Mouse (Mus musculus) ES-E14 (cell line): ENCODE measurements around the gene Gm49601. TPM values are rescaled to one million over a fixed set of nuclear protein-coding genes. Genes with fewer than 3 reads are reported as not detected.

Experiments
- DNase-seq: peaks from one replicate; pipeline ENCODE4 v3.0.0-alpha.2; 2013; ENCODE audit warnings: low read depth, low spot score
- H3K27ac ChIP-seq: 2 replicates; pipeline ENCODE4 v1.5.1; 2012; ENCODE audit warnings: low read depth, mild to moderate bottlenecking, low read length, moderate library complexity, mixed read lengths; ENCODE audit not compliant: poor library complexity, insufficient read depth, severe bottlenecking
- H3K36me3 ChIP-seq: 2 replicates; pipeline ENCODE4 v1.6.1; 2012; ENCODE audit warnings: mild to moderate bottlenecking, low read length, moderate library complexity, mixed read lengths; ENCODE audit not compliant: control insufficient read depth, poor library complexity, insufficient read depth, severe bottlenecking
- H3K4me1 ChIP-seq, 2 experiments: fragments of 150-350 bp in 1 of 2; sonication (generic) in 1 of 2; 2 replicates each; pipeline ENCODE4 v1.6.1; 2012; ENCODE audit warnings: low read length in 2 of 2, mild to moderate bottlenecking in 1 of 2, mixed read lengths in 1 of 2; ENCODE audit not compliant: control insufficient read depth in 2 of 2, insufficient read depth in 2 of 2, poor library complexity in 1 of 2
- H3K4me3 ChIP-seq, 2 experiments: fragments of 150-350 bp in 1 of 2; sonication (generic) in 1 of 2; 2 replicates each; pipeline ENCODE4 v1.5.1; 2012; ENCODE audit warnings: low read length in 2 of 2, low read depth in 1 of 2, mild to moderate bottlenecking in 1 of 2, mixed read lengths in 1 of 2; ENCODE audit not compliant: insufficient read depth in 1 of 2, poor library complexity in 1 of 2, severe bottlenecking in 1 of 2
- H3K9ac ChIP-seq: 2 replicates; pipeline ENCODE4 v1.6.1; 2012; ENCODE audit warnings: low read depth, mild to moderate bottlenecking, low read length, mixed read lengths; ENCODE audit not compliant: poor library complexity, insufficient read depth, severe bottlenecking
- H3K9me3 ChIP-seq: fragments of 150-350 bp; sonication (generic); 2 replicates; pipeline ENCODE4 v1.6.1; 2012; ENCODE audit warnings: low read depth, mild to moderate bottlenecking, low read length; ENCODE audit not compliant: control insufficient read depth, insufficient read depth
- CHD2 ChIP-seq: IDR thresholded peaks from 2 replicates; pipeline ENCODE4 v1.6.1; 2014; ENCODE audit warnings: mild to moderate bottlenecking, low read depth, low read length, inconsistent platforms
- HCFC1 ChIP-seq: IDR thresholded peaks from 2 replicates; pipeline ENCODE4 v1.6.1; 2012; ENCODE audit warnings: low read length, inconsistent platforms, borderline replicate concordance; ENCODE audit not compliant: insufficient read depth
- MAFK ChIP-seq: IDR thresholded peaks from 2 replicates; pipeline ENCODE4 v1.6.1; 2014; ENCODE audit warnings: mild to moderate bottlenecking, low read depth, low read length, inconsistent platforms; ENCODE audit not compliant: insufficient read depth
- ZC3H11A ChIP-seq: IDR thresholded peaks from 2 replicates; pipeline ENCODE4 v1.6.1; 2012; ENCODE audit warnings: low read depth, mild to moderate bottlenecking, inconsistent platforms, low read length, borderline replicate concordance
- ZNF384 ChIP-seq: IDR thresholded peaks from 2 replicates; pipeline ENCODE4 v1.6.1; 2012; ENCODE audit warnings: low read depth, low read length, inconsistent platforms
- in situ Hi-C, 2 experiments: fragments of 600-800 bp; cut with MboI; formaldehyde crosslinking; loops; one replicate each; pipeline ENCODE4 v1.15.1; 2025; ENCODE audit warnings: low sequenced_read_pairs in 2 of 2, inconsistent platforms in 1 of 2; ENCODE audit not compliant: unreplicated experiment in 2 of 2
- total RNA-seq: library from RNA; depleted of rRNA; stranded (reverse); fragments of 300-350 nt; gene quantifications from 2 replicates; pipeline ENCODE4 v1.2.3, GENCODE M21; 2012

Gene Gm49601
- total RNA-seq, 1 experiment: 1.7 TPM

- Histone ChIP-seq H3K9me3 (no peaks in the 10 kb centered on the region), H3K4me1 (peaks cover 0 to 5% of the 10 kb centered on the region in 2 experiments; a peak in 1 of 4 replicates), H3K4me3 (peak overlapping the region; percentile 9 to 21; a peak in 3 of 4 replicates), H3K9ac (no peak overlapping the region), H3K36me3 (no peaks in the 10 kb centered on the region), H3K27ac (no peak overlapping the region)
- DNase-seq: no peak
- TF ChIP-seq HCFC1 (no peak), MAFK (no peak)
- in situ Hi-C loops: no loop called here
Measured at GRCm38 (mm10) chr16:18591047-18592018, 34.9 kb downstream of the Gm49601 start.

DNA sequence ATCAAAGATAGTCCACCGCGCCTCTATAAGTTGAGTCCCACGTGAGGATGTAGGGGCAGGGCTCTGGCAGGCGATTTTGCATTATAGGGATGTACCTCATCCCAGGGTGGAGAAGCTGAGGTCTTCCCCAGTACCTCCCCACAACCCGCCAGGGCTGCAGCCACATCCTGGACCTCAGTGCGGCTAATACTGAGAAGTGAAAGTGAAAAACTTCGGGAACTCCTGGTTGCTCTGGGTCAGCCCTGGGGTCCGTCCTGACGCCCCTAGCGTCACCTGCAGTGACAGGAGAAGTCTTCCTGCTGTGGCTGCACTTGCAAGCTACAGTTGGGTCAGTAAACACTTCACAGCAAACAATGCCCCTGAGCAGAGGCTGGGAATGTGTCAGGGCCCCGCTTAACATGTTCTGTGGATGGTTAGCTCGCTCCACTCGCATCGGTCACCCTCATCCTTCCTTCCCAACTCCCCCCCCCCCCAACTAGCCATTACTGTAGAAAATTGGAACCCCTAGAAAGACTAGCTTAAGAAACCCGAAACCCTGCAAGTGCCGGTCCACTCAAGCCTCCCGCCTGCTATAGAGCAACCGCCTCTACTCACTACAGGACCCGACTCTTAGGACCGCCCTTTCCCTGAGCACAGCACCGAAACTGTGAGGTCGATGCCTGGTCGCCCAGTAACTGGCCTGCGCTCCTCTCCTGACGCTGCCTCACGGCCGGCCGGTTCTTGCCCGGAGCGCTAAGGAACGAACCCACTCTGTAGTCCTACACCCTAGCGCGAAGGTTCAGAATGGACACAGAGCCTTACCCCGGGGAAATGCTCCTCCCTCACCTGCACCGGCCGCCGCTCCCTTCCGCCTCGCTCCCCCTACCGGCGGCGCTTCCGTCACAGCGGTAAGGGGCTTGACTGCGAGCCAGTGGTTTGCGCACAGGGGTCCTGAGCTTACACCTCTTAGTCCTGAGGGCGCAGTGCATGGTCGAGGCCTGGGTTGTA lies 36.1 kb downstream of the Gm49601 start, which contains the start of gene Tbx1:
TSS of gene Tbx1 (minus strand) at position 868 of the 987 bp plus-strand sequence.
- in situ Hi-C loops: loop anchor here in 1 of 2 experiments (10.0 kb wide), 1 partner anchor 785 kb away; no protein-coding TSS in a partner anchor
- Histone ChIP-seq H3K4me3 (peak within 1 kb of the TSS; percentile 9 to 33; a peak in 3 of 4 replicates), H3K9ac (no peak within 1 kb of the TSS), H3K4me1 (peaks cover 0 to 5% of the 10 kb centered on the region in 2 experiments; a peak in 1 of 4 replicates), H3K27ac (no peak within 1 kb of the TSS), H3K9me3 (no peaks in the 10 kb centered on the region), H3K36me3 (no peaks in the 10 kb centered on the region)
- TF ChIP-seq CHD2 (no peak), ZC3H11A (no peak), HCFC1 (no peak), ZNF384 (no peak), MAFK (no peak)
- no peak for DNase-seq

- Histone ChIP-seq H3K27ac (no peak overlapping the region), H3K36me3 (no peaks in the 10 kb centered on the region), H3K4me1 (peaks cover 0 to 5% of the 10 kb centered on the region in 2 experiments; a peak in 1 of 4 replicates), H3K9me3 (no peaks in the 10 kb centered on the region), H3K9ac (no peak overlapping the region), H3K4me3 (peak overlapping the region in 1 of 2 experiments; percentile 4; a peak in 1 of 4 replicates)
- no peak for TF ChIP-seq MAFK
- in situ Hi-C loops: loop anchor here in 1 of 2 experiments (10.0 kb wide), 1 partner anchor 784 kb away; no protein-coding TSS in a partner anchor
- no peak for DNase-seq
Measured at GRCm38 (mm10) chr16:18589080-18589621, 37.1 kb downstream of the Gm49601 start.

- no peak for DNase-seq
- peak overlapping the region; percentile 4 to 11; a peak in 1 of 4 replicates for H3K4me3 ChIP-seq
- no peaks in the 10 kb centered on the region for H3K36me3 ChIP-seq
- H3K9ac ChIP-seq: no peak overlapping the region
- H3K27ac ChIP-seq: no peak overlapping the region
- in situ Hi-C loops: loop anchor here in 1 of 2 experiments (10.0 kb wide), 1 partner anchor 784 kb away; no protein-coding TSS in a partner anchor
- peaks cover 0 to 5% of the 10 kb centered on the region in 2 experiments; a peak in 1 of 4 replicates for H3K4me1 ChIP-seq
- no peaks in the 10 kb centered on the region for H3K9me3 ChIP-seq
- no peak for TF ChIP-seq CHD2
Measured at GRCm38 (mm10) chr16:18588738-18589055, 37.5 kb downstream of the Gm49601 start.
